Mouse (Mus musculus) lung, embryonic 14.5 days (tissue): Measurements from ENCODE around the gene Slc35a2. TPM values are rescaled to one million over a fixed set of nuclear protein-coding genes. Genes with fewer than 3 reads are reported as not detected.
"Not testable (repeated sequence)": the region's sequence is repeated elsewhere in the genome, so short reads cannot be mapped to it uniquely, and the experiment has no call there.

Experiments used
- ATAC-seq: fragments of 200-750 bp; cut with Nextera tagmentation; 2 replicates; pipeline ENCODE4 v1.8.0; 2017; ENCODE audit warnings: mild to moderate bottlenecking, moderate TSS enrichment, moderate library complexity; ENCODE audit not compliant: insufficient read depth
- DNase-seq: peaks from one replicate; pipeline ENCODE4 v3.0.0-alpha.2; 2015
- H3K27ac ChIP-seq: fragments of 300-500 bp; sonication (generic); 2 replicates; pipeline ENCODE4 v1.5.1; 2014; ENCODE audit warnings: low read depth, mild to moderate bottlenecking, moderate library complexity
- H3K27me3 ChIP-seq: fragments of 300-500 bp; sonication (generic); 2 replicates; pipeline ENCODE4 v1.6.1; 2014; ENCODE audit warnings: low read length, control low read depth; ENCODE audit not compliant: insufficient read depth
- H3K36me3 ChIP-seq: fragments of 300-500 bp; sonication (generic); 2 replicates; pipeline ENCODE4 v1.6.1; 2014; ENCODE audit warnings: control low read depth; ENCODE audit not compliant: insufficient read depth
- H3K4me1 ChIP-seq: fragments of 300-500 bp; sonication (generic); 2 replicates; pipeline ENCODE4 v1.6.1; 2014; ENCODE audit warnings: antibody characterized with exemption, control low read depth; ENCODE audit not compliant: insufficient read depth
- H3K4me2 ChIP-seq: fragments of 300-500 bp; sonication (generic); 2 replicates; pipeline ENCODE4 v1.6.1; 2014; ENCODE audit warnings: mild to moderate bottlenecking
- H3K4me3 ChIP-seq: fragments of 300-500 bp; sonication (generic); 2 replicates; pipeline ENCODE4 v1.5.1; 2014; ENCODE audit warnings: low read depth, low read length
- H3K9ac ChIP-seq: fragments of 300-500 bp; sonication (generic); 2 replicates; pipeline ENCODE4 v1.6.1; 2014
- H3K9me3 ChIP-seq: fragments of 300-500 bp; sonication (generic); 2 replicates; pipeline ENCODE4 v1.6.1; 2016; ENCODE audit warnings: low read depth, low read length, control low read depth
- CTCF ChIP-seq: IDR thresholded peaks from 2 replicates; pipeline ENCODE4 v1.5.1; 2016; ENCODE audit warnings: antibody characterized with exemption, low read depth
- WGBS: fragments of 180-500 bp; shearing (Covaris S2); extraction: QIAGEN DNeasy Blood & Tissue Kit; methylation state at CpG from one replicate; pipeline ENCODE4 v1.1.7; 2014; 5-methylcytosine and 5-hydroxymethylcytosine counted together
- polyA plus RNA-seq: library from polyadenylated mRNA; unstranded; fragments of >200 nt; fragmentation: Nextera tagmentation; extraction: Ambion mirVana; gene quantifications from 2 replicates; pipeline ENCODE4 v1.2.1, GENCODE M21; 2014

Slc35a2 gene
- polyA plus RNA-seq, 1 experiment from 2014 or later = 13.7 TPM

- TF ChIP-seq CTCF = no peak
- H3K4me1 ChIP-seq = no peaks in the 10 kb centered on the region
- H3K36me3 ChIP-seq = 0 out of 2 replicates have a peak, but pooled peaks cover 7% of the 10 kb centered on the region
- no peak overlapping the region for H3K27ac ChIP-seq
- no peak overlapping the region for H3K4me3 ChIP-seq
- WGBS = 93% methylated on average over 5 of the region's 5 CpGs
- ATAC-seq (no peak), DNase-seq (no peak)
- no peak overlapping the region for H3K9ac ChIP-seq
- no peak overlapping the region for H3K4me2 ChIP-seq
- H3K9me3 ChIP-seq = no peaks in the 10 kb centered on the region
- H3K27me3 ChIP-seq = no peaks in the 10 kb centered on the region
Observed at GRCm38 (mm10) chrX:7904441-7904840, 20.6 kb downstream of the Slc35a2 start.

- 0 out of 2 replicates have a peak, but pooled peaks cover 7% of the 10 kb centered on the region for H3K36me3 ChIP-seq
Observed at GRCm38 (mm10) chrX:7907735-7908134, 23.9 kb downstream of the Slc35a2 start, which contains the start of gene Gm10491. Gene Gm10491, minus strand, starts transcription at chrX:7907835.

GRCm38 (mm10) chrX:7909242-7909641 is 25.4 kb downstream of the Slc35a2 start, which contains the start of gene Gm10490:
Gene Gm10490, plus strand, starts transcription at chrX:7909542.
- not testable (repeated sequence) for H3K4me2 ChIP-seq, H3K4me3 ChIP-seq, H3K4me1 ChIP-seq, H3K9me3 ChIP-seq, DNase-seq, H3K9ac ChIP-seq, H3K27me3 ChIP-seq, H3K36me3 ChIP-seq, ATAC-seq, H3K27ac ChIP-seq
- WGBS = 88% methylated on average over 4 of the region's 4 CpGs

More at GRCm38 (mm10) chrX:7907735-7908134, 23.9 kb downstream of the Slc35a2 start, which contains the start of gene Gm10491:
- no peak within 1 kb of the TSS for H3K9ac ChIP-seq
- no peaks in the 10 kb centered on the region for H3K9me3 ChIP-seq
- no peak for TF ChIP-seq CTCF
- ATAC-seq (no peak), DNase-seq (no peak)
- no peak within 1 kb of the TSS for H3K4me2 ChIP-seq
- H3K4me1 ChIP-seq = no peaks in the 10 kb centered on the region
- H3K27me3 ChIP-seq = no peaks in the 10 kb centered on the region
- no peak within 1 kb of the TSS for H3K4me3 ChIP-seq
- 85% methylated on average over 5 of the region's 5 CpGs for WGBS
- H3K27ac ChIP-seq = no peak within 1 kb of the TSS

- Histone ChIP-seq H3K4me1 (no peaks in the 10 kb centered on the region), H3K36me3 (no peaks in the 10 kb centered on the region), H3K4me2 (no peak overlapping the region), H3K4me3 (no peak overlapping the region), H3K9me3 (no peaks in the 10 kb centered on the region), H3K27ac (no peak overlapping the region), H3K27me3 (no peaks in the 10 kb centered on the region), H3K9ac (no peak overlapping the region)
- peak; percentile 4; the same call in 1 of the 2 replicates for TF ChIP-seq CTCF
- 59% methylated on average over 6 of the region's 6 CpGs for WGBS
- ATAC-seq (no peak), DNase-seq (no peak)
Observed at GRCm38 (mm10) chrX:7910473-7910872, 26.6 kb downstream of the Slc35a2 start.

- not testable (repeated sequence) for H3K9me3 ChIP-seq, H3K27ac ChIP-seq, H3K36me3 ChIP-seq, H3K4me1 ChIP-seq, H3K9ac ChIP-seq, ATAC-seq, H3K4me2 ChIP-seq, H3K4me3 ChIP-seq
- peaks cover 11% of the 10 kb centered on the region for H3K27me3 ChIP-seq
- DNase-seq = peak; percentile 8
- WGBS = 15% methylated on average over 3 of the region's 3 CpGs
Observed at GRCm38 (mm10) chrX:7915669-7916068, 31.8 kb downstream of the Slc35a2 start.

- not testable (repeated sequence) for H3K4me3 ChIP-seq, ATAC-seq, H3K4me2 ChIP-seq, H3K9me3 ChIP-seq, H3K36me3 ChIP-seq, H3K4me1 ChIP-seq, H3K27ac ChIP-seq, DNase-seq, H3K9ac ChIP-seq
- 68% methylated on average over 6 of the region's 6 CpGs for WGBS
- H3K27me3 ChIP-seq = peaks cover 32% of the 10 kb centered on the region
Observed at GRCm38 (mm10) chrX:7917960-7918359, 34.1 kb downstream of the Slc35a2 start.

- no peak for TF ChIP-seq CTCF
- H3K27ac ChIP-seq = no peak within 1 kb of the TSS
- peaks cover 49% of the 10 kb centered on the region for H3K27me3 ChIP-seq
- DNase-seq (peak; percentile 4), ATAC-seq (peak; percentile 35; the same call in 1 of the 2 replicates)
- H3K4me3 ChIP-seq = peak within 1 kb of the TSS; percentile 15
- H3K4me2 ChIP-seq = peak within 1 kb of the TSS; percentile 45
- H3K4me1 ChIP-seq = no peaks in the 10 kb centered on the region
- H3K36me3 ChIP-seq = no peaks in the 10 kb centered on the region
- 8% methylated on average over 30 of the region's 40 CpGs for WGBS
- no peaks in the 10 kb centered on the region for H3K9me3 ChIP-seq
- H3K9ac ChIP-seq = no peak within 1 kb of the TSS
Observed at GRCm38 (mm10) chrX:7919601-7920383, 36.0 kb downstream of the Slc35a2 start, which contains the start of gene Pcsk1n. Gene Pcsk1n, plus strand, starts transcription at chrX:7919822.
